Mouse (Mus musculus) heart, adult 9 months (tissue): Measurements from ENCODE around the gene Tmem74b.

Experiments
- DNase-seq, 2 experiments: peaks; one replicate each; pipeline ENCODE4 v3.0.0; 2022; ENCODE audit warnings: low spot score in 2 of 2

The Tmem74b gene

DNA sequence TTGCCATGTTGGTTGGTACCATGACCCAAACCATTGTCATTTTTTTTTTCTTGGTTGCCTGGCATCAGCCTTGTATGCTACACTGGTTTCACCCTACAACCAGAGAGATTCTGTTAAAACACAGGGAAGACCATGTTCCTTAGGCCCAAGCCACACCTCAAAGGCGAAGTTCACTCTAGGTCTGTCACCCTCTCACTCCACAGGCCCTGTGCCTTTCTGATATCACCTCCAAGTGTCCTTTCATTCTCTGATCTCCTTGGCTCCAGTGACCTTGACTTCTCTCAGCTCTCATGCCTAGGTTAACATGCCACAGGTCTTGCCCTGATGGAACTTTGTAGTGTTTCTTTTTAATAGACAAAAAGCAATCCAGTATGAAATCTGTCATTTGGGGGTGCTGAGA is 40.3 kb downstream of the Tmem74b start:
- no peak for DNase-seq

DNA sequence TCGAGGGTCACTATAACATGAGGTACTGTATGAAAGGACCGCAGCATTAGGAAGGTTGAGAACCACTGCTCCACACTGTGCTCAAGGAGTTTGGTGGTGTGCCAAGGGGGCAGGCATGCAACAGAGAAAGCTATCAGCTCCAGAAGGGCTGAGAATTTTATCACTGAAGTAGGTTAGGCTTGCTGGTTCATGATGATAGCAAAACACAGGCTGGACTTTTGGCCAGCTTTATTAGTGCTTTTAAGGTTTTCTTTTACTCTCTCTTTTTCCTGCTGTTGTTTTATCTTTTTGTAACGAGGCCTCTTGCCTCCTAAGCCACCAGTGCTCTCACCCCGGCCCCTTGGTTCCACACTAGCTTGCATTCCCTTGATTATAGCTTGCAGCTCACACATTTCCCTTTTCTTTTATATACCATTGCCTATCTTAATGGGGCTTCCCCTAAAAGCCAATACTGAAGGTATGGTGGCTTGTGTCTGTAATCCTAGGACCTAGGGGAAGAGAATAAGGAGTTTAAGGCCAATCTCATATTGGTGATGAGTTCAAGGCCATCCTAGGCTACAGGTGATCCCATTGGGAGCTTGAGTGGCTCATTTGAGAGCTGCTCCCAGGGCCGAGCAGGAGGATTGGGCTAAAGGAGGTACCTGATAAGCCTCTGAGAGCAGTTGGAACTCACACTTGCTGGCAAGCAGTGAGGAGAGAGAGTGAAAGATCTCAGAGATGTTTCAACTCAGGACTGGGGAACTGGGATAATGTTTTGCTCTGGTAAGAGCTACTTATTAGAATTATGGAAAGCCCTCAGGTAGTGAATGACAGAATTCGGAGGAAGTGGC is 41.3 kb downstream of the Tmem74b start:
- DNase-seq: no peak

DNA sequence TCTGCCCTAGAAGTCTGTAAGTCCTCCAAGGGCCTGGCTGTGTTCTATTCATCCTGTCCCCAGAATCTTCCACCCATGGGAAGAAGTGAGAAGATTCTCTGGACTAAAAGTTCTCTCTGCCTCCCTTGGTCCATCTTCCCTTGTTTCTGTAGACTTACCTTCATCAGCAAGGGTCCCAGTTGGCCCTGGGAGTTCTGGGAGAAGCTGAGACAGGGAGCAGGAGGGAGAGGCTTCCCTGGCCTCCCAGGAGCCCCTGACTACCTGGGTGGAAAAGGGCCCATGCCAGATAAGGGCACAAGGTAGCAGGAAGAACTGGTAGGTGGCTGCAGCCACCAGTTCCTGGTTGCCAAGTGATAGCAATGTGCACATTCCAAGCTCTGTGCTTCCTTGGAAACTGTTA is 42.0 kb downstream of the Tmem74b start, which contains the start of gene Psmf1:
Gene Psmf1 (minus strand): TSS at position 342 of the 400 bp plus-strand sequence.
- no peak for DNase-seq

GRCm38 (mm10) chr2:151747847-151748705 is 46.3 kb downstream of the Tmem74b start:
- peak in 1 of 2 experiments; percentile 10 for DNase-seq

GRCm38 (mm10) chr2:151751330-151751729 is 49.5 kb downstream of the Tmem74b start:
- no peak for DNase-seq

GRCm38 (mm10) chr2:151756277-151757061 is 54.7 kb downstream of the Tmem74b start:
- no peak for DNase-seq

GRCm38 (mm10) chr2:151757451-151757850 is 55.6 kb downstream of the Tmem74b start:
- DNase-seq: no peak

GRCm38 (mm10) chr2:151758806-151759353 is 57.1 kb downstream of the Tmem74b start:
- DNase-seq: no peak
